Mouse (Mus musculus) heart, adult 2 months (tissue): ENCODE measurements around the gene Ctbp2. TPM values are rescaled to one million over a fixed set of nuclear protein-coding genes. Genes with fewer than 3 reads are reported as not detected.

Experiments used
- DNase-seq, 2 experiments: peaks; one replicate each; pipeline ENCODE4 v3.0.0; 2021
- H3K27ac ChIP-seq: fragments of 200-600 bp; 2 replicates; pipeline ENCODE4 v1.8.1; 2022
- H3K27me3 ChIP-seq: fragments of 200-500 bp; 2 replicates; pipeline ENCODE4 v1.6.1; 2012; ENCODE audit warnings: mild to moderate bottlenecking, low read length, inconsistent platforms, mixed read lengths; ENCODE audit not compliant: control insufficient read depth, insufficient read depth
- H3K36me3 ChIP-seq: fragments of 200-500 bp; 2 replicates; pipeline ENCODE4 v1.6.1; 2012; ENCODE audit warnings: low read length, inconsistent platforms; ENCODE audit not compliant: control insufficient read depth, insufficient read depth
- H3K4me1 ChIP-seq: fragments of 200-500 bp; 2 replicates; pipeline ENCODE4 v1.6.1; 2011; ENCODE audit warnings: low read length; ENCODE audit not compliant: control insufficient read depth, insufficient read depth
- H3K4me3 ChIP-seq: fragments of 200-600 bp; 2 replicates; pipeline ENCODE4 v1.8.1; 2022
- H3K79me2 ChIP-seq: fragments of 200-500 bp; replicated peaks from 2 replicates; pipeline ENCODE4 v1.6.1; 2012; ENCODE audit warnings: mild to moderate bottlenecking, inconsistent platforms, low read length, moderate library complexity, mixed read lengths; ENCODE audit not compliant: control insufficient read depth, insufficient read depth
- H3K9ac ChIP-seq: fragments of 200-500 bp; 2 replicates; pipeline ENCODE4 v1.6.1; 2012; ENCODE audit warnings: low read depth, mild to moderate bottlenecking, control low read depth, inconsistent platforms, low read length, mixed read lengths
- CTCF ChIP-seq: fragments of 200-600 bp; IDR thresholded peaks from 2 replicates; pipeline ENCODE4 v1.8.1; 2022; ENCODE audit warnings: antibody characterized with exemption, mild to moderate bottlenecking, moderate library complexity
- EP300 ChIP-seq: fragments of 200-500 bp; IDR thresholded peaks from 2 replicates; pipeline ENCODE4 v1.6.1; 2011; ENCODE audit warnings: low read depth, low read length, control low read depth; ENCODE audit not compliant: insufficient read depth
- POLR2A ChIP-seq: fragments of 200-500 bp; IDR thresholded peaks from 2 replicates; pipeline ENCODE4 v1.6.1; 2011; ENCODE audit warnings: mild to moderate bottlenecking, low read depth, low read length, control low read depth; ENCODE audit not compliant: insufficient read depth
- WGBS: fragments of 180-500 bp; shearing (Covaris S2); methylation state at CpG from one replicate; pipeline ENCODE4 v1.1.7; 2018; 5-methylcytosine and 5-hydroxymethylcytosine counted together
- intact Hi-C: fragments of 180-260 bp; cut with DNase I; formaldehyde crosslinking; loops from one replicate; pipeline ENCODE4 v1.15.1; 2025
- polyA plus RNA-seq: library from polyadenylated mRNA; depleted of rRNA; stranded (reverse); fragments of >200 nt; gene quantifications from 2 replicates; pipeline ENCODE4 v1.2.3, GENCODE M21; 2012
- total RNA-seq, 2 experiments: library from RNA; stranded (reverse); gene quantifications; 2 replicates each; pipeline ENCODE4 v1.2.3; 2021

Gene Ctbp2
- total and polyA plus RNA-seq, 3 experiments, result 22.8 to 28.3 (median 28.1) TPM

DNA sequence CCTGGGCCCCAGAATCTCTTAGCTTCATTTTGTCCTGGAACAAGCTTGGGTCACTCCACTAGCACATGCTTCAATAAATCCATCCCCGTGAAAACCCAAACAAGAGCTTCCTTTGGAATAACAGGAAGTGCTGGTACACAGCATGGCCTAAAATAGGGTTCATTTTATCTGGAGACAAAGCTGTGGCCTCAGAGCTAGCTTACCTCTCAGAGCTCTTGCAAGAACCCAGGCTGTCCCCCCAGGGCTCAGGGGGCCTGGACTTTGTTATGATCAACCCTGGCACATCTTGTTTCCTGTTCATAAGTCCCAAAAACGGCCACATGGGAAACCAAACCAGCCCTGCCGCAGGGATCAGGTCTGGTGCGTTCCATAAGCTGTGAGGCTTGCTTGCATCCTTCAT is 86.5 kb downstream of the Ctbp2 start:
- Histone ChIP-seq H3K27ac (peak overlapping the region; percentile 64), H3K27me3 (no peaks in the 10 kb centered on the region), H3K4me3 (no peak overlapping the region), H3K79me2 (peaks cover 6% of the 10 kb centered on the region), H3K9ac (no peak overlapping the region), H3K36me3 (peaks cover 10% of the 10 kb centered on the region), H3K4me1 (peaks cover 38% of the 10 kb centered on the region)
- 24% methylated on average over 4 of the region's 4 CpGs for WGBS
- intact Hi-C loops, result no loop called here
- no peak for DNase-seq
- TF ChIP-seq EP300 (no peak), POLR2A (no peak), CTCF (no peak)

- intact Hi-C loops, result no loop called here
These were observed 86.9 kb downstream of the Ctbp2 start for GRCm38 (mm10) chr7:133037217-133037616.

DNA sequence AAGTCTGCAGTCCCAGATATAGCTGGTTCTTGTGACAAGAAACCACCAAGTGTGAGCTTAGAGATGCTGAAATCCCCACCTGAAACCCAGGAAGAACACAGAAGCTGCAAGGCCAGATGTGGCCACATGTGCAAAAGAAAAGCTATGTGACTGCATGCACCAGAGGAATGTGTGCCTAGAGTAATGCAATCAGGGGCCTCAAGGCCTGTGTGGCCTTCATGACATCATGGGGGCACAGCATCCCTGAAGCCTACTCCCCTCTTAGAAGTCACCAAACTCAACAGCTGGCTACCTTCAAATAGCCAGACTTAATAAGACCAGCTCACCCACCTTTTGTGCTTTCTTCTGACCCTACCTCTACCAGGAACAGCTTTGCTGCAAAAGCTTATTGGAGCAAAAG is 88.3 kb downstream of the Ctbp2 start:
- H3K9ac ChIP-seq, result no peak overlapping the region
- peaks cover 7% of the 10 kb centered on the region for H3K36me3 ChIP-seq
- no peak overlapping the region for H3K4me3 ChIP-seq
- no peak overlapping the region for H3K27ac ChIP-seq
- DNase-seq, result no peak
- H3K79me2 ChIP-seq, result peaks cover 6% of the 10 kb centered on the region
- H3K27me3 ChIP-seq, result no peaks in the 10 kb centered on the region
- peaks cover 32% of the 10 kb centered on the region for H3K4me1 ChIP-seq
- intact Hi-C loops, result no loop called here
- no peak for TF ChIP-seq CTCF
- TF ChIP-seq EP300, result no peak
- TF ChIP-seq POLR2A, result no peak

More at GRCm38 (mm10) chr7:133037217-133037616, 86.9 kb downstream of the Ctbp2 start:
- WGBS, result 46% methylated on average over 5 of the region's 5 CpGs
- peak in 1 of 2 experiments; percentile 40 for DNase-seq
- Histone ChIP-seq H3K27ac (peak overlapping the region; percentile 64), H3K27me3 (no peaks in the 10 kb centered on the region), H3K4me3 (no peak overlapping the region), H3K4me1 (peaks cover 38% of the 10 kb centered on the region), H3K36me3 (peaks cover 10% of the 10 kb centered on the region), H3K9ac (no peak overlapping the region), H3K79me2 (peaks cover 6% of the 10 kb centered on the region)
- no peak for TF ChIP-seq POLR2A
- TF ChIP-seq CTCF, result no peak
- no peak for TF ChIP-seq EP300

GRCm38 (mm10) chr7:133032589-133033203 is 91.5 kb downstream of the Ctbp2 start:
- Histone ChIP-seq H3K27me3 (no peaks in the 10 kb centered on the region), H3K27ac (no peak overlapping the region), H3K4me1 (peaks cover 20% of the 10 kb centered on the region), H3K36me3 (peaks cover 3% of the 10 kb centered on the region), H3K4me3 (no peak overlapping the region), H3K9ac (peak overlapping the region; percentile 8; the same call in 1 of the 2 replicates), H3K79me2 (peaks cover 4% of the 10 kb centered on the region)
- peak; percentile 63 to 72 for DNase-seq
- 35% methylated on average over 9 of the region's 9 CpGs for WGBS
- TF ChIP-seq CTCF, result peak; percentile 94
- TF ChIP-seq EP300, result peak; percentile 90
- TF ChIP-seq POLR2A, result no peak
- intact Hi-C loops, result loop anchor here (1.0 to 5.0 kb wide), 3 partner anchors 92 to 605 kb away; partner anchors contain the start of genes Ctbp2 and Edrf1

DNA sequence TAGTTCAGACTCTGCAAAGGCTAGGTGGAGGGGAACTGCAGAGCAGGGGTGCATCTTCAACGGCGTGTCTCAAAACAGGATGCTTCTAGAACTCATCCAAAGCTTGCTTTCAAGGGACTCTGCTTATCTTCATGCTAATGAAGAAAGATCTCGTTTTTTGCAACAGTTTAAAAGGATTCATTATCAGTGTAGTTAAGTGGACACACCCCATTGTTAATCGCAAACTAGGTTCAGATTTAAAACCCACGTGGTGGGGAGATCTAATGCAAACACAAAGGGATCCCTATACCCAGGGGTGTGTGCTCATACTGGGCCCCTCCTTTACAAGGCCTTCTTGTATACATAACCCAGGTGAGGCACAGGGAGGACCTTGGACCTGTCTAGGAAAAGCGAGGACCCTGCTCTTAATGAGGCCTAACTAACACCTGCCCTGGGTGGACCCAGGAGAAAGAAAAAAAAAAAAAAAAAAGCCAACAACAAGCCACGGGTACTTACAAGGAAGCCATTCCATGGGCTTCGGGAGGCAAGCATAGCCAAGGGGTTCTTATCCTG is 94.6 kb downstream of the Ctbp2 start:
- Histone ChIP-seq H3K27ac (no peak overlapping the region), H3K9ac (no peak overlapping the region), H3K36me3 (no peaks in the 10 kb centered on the region), H3K27me3 (no peaks in the 10 kb centered on the region), H3K4me1 (peaks cover 8% of the 10 kb centered on the region), H3K4me3 (no peak overlapping the region), H3K79me2 (peaks cover 6% of the 10 kb centered on the region)
- 65% methylated on average over 8 of the region's 8 CpGs for WGBS
- TF ChIP-seq POLR2A (no peak), EP300 (no peak), CTCF (no peak)
- DNase-seq, result no peak
- intact Hi-C loops, result loop anchor here (5.0 kb wide), 1 partner anchor 608 kb away; the partner anchor contains the start of gene Edrf1

DNA sequence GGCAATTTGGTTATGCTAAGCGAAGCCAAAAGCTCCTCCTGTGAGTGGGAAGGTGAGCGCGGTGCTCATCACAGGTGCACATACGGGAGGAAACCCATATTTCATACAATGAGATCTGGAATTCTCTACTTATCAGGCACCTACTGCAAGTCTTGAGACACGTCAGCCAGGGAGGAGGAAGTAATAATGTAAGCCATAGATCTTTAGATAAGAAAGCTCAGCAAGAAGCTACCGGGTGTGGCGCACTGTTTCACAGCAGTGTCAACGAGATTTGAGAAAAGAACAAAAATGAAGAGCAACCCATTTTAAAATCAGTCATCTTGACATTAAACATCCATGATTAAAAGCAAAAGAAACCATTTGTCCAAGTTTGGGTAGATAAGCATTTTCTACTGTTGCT is 95.2 kb downstream of the Ctbp2 start:
- Histone ChIP-seq H3K27me3 (no peaks in the 10 kb centered on the region), H3K27ac (no peak overlapping the region), H3K36me3 (no peaks in the 10 kb centered on the region), H3K9ac (no peak overlapping the region), H3K79me2 (peaks cover 6% of the 10 kb centered on the region), H3K4me3 (no peak overlapping the region), H3K4me1 (peaks cover 7% of the 10 kb centered on the region)
- DNase-seq, result no peak
- 74% methylated on average over 8 of the region's 8 CpGs for WGBS
- intact Hi-C loops, result no loop called here
- TF ChIP-seq POLR2A (no peak), EP300 (no peak), CTCF (no peak)
